Mouse (Mus musculus): ENCODE data around the gene Gprin1.

DNA sequence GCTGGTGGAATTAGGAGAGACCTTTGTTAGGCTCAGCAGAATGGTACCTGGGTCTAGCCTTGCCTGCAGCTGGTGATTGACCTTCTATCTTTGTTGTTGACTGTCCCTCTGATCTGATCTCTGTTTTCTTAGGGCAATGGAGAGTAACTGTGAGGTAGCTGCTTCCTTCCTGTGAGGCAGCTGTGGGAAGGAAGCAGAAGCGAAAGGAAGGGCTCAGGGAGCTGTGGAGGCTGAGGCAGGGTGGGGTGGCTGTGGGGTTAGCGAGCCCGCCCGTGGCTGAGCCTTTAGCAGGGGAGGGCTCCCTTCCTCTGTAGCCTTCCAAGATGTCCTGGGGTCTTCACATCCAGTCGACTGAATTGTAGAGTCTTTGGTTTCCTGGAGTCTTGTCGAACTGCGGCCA lies 47.2 kb downstream of the Gprin1 start:
- TF ChIP-seq CTCF (IDR thresholded peaks at IDR 0.05; ENCODE audit: extremely low read depth, insufficient read length, insufficient replicate concordance, low read depth, low read length) (no peak), POLR2A (IDR thresholded peaks at IDR 0.05; ENCODE audit: low read depth, low read length) (no peak)
